Mouse (Mus musculus): ENCODE data around the gene Mmp14.

DNA sequence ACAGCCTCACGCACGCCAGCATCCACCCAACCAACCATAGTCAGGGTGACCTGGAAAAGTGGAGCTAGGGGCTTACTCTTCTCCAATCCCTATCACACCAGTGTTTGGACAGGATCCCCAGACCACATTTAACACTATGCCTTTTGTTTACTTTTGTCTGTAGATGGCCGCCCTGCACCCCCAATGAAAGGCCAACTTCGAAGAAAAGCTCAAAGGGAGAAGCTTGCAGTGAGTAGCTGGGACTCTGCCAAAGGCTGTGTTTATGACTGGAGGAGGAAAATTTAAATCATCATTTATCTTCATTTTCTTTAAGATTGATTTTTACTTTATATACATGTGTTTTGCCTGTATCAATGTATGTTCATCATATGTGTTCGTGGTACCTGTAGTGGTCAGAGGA lies 3.0 kb upstream of the Mmp14 start:
- TF ChIP-seq CTCF (IDR thresholded peaks at IDR 0.05; ENCODE audit: borderline replicate concordance, insufficient read depth, low read length) (no peak), POLR2A (IDR thresholded peaks at IDR 0.05; ENCODE audit: low read depth, low read length) (no peak; the same call in 1 of the 2 replicates)
